Mouse (Mus musculus): ENCODE data around the gene Ncam1.

- TF ChIP-seq CTCF (conservative IDR thresholded peaks at IDR 0.05; ENCODE audit: insufficient read depth, insufficient read length, low read depth, low read length) (no peak), POLR2A (IDR thresholded peaks at IDR 0.05; ENCODE audit: low read depth, low read length) (no peak)
Measured at GRCm38 (mm10) chr9:49667066-49667465, 131.7 kb downstream of the Ncam1 start.
